In genomic region chr9:31130357-31131204, GRCm38 (mm10) we compare ENCODE assay signal across 8 mouse cellular contexts. TPM values are rescaled to one million over a fixed set of nuclear protein-coding genes. Genes with fewer than 3 reads are reported as not detected.
DNase-seq lines count a peak whose midpoint lies in the region; ATAC-seq and TF ChIP-seq lines count a peak whose summit lies in the region.

No protein-coding gene starts in this region.

- peak overlapping the region; percentile 72 for H3K4me3 ChIP-seq in gastrocnemius, adult 2 months
- H3K4me3 ChIP-seq in ES-E14 (ENCODE audit: insufficient read depth in 1 of 2, low read depth in 1 of 2, low read length in 2 of 2, poor library complexity in 1 of 2, severe bottlenecking in 1 of 2) = peak overlapping the region; percentile 80 to 87
- peak overlapping the region; percentile 37 for H3K4me3 ChIP-seq in forebrain, postnatal 0 days (ENCODE audit: low read depth, low read length)
- peak overlapping the region; percentile 52 for H3K4me3 ChIP-seq in limb, embryonic 12.5 days (replicated peaks)

- TF ChIP-seq CTCF in gastrocnemius, adult 2 months (IDR thresholded peaks at IDR 0.05) = no peak
- peak; percentile 17; the same call in 1 of the 2 replicates for TF ChIP-seq CTCF in forebrain, postnatal 0 days (IDR thresholded peaks at IDR 0.05; ENCODE audit: low read depth)

- H3K4me2 ChIP-seq in forebrain, postnatal 0 days (ENCODE audit: low read depth) = peak overlapping the region; percentile 69
- H3K4me2 ChIP-seq in limb, embryonic 12.5 days = peak overlapping the region; percentile 94

- intact Hi-C loops in gastrocnemius, adult 2 months (cut with DNase I) = no loop called here
- intact Hi-C loops in left cerebral cortex, postnatal 14 days (cut with DNase I) = no loop called here

- no peaks in the 10 kb centered on the region for H3K9me3 ChIP-seq in ES-E14 (ENCODE audit: control insufficient read depth, insufficient read depth, low read depth, low read length)
- no peaks in the 10 kb centered on the region for H3K9me3 ChIP-seq in forebrain, postnatal 0 days (ENCODE audit: low read length)
- no peaks in the 10 kb centered on the region for H3K9me3 ChIP-seq in limb, embryonic 12.5 days

- DNase-seq in gastrocnemius, adult 2 months = no peak
- no peak for DNase-seq in gastrocnemius, adult 8-10 months (ENCODE audit: low spot score in 2 of 2)
- no peak for DNase-seq in ES-E14 (ENCODE audit: low read depth, low spot score)
- peak; percentile 31 for DNase-seq in forebrain, postnatal 0 days
- DNase-seq in naive thymus-derived CD4-positive, alpha-beta T cell, adult 2 months (ENCODE audit: low read depth) = peak; percentile 49
- no peak for DNase-seq in left cerebral cortex, postnatal 14 days (ENCODE audit: low spot score in 2 of 2)
- DNase-seq in spleen, postnatal 14 days (ENCODE audit: low spot score in 2 of 2) = no peak

- H3K4me1 ChIP-seq in ES-E14 (ENCODE audit: control insufficient read depth in 2 of 2, insufficient read depth in 2 of 2, low read length in 2 of 2, poor library complexity in 1 of 2) = peaks cover 0 to 6% of the 10 kb centered on the region in 2 experiments; a peak in 1 of 4 replicates
- H3K4me1 ChIP-seq in forebrain, postnatal 0 days (ENCODE audit: insufficient read depth) = peaks cover 12% of the 10 kb centered on the region; the same call in 1 of the 2 replicates
- H3K4me1 ChIP-seq in limb, embryonic 12.5 days (replicated peaks) = peaks cover 18% of the 10 kb centered on the region

- peaks cover 30% of the 10 kb centered on the region for H3K27me3 ChIP-seq in forebrain, postnatal 0 days (ENCODE audit: insufficient read depth, low read length)
- peaks cover 87% of the 10 kb centered on the region for H3K27me3 ChIP-seq in limb, embryonic 12.5 days

- H3K36me3 ChIP-seq in ES-E14 (ENCODE audit: control insufficient read depth, insufficient read depth, low read length, poor library complexity, severe bottlenecking) = 0 out of 2 replicates have a peak, but pooled peaks cover 4% of the 10 kb centered on the region
- no peaks in the 10 kb centered on the region for H3K36me3 ChIP-seq in forebrain, postnatal 0 days (ENCODE audit: insufficient read depth)
- H3K36me3 ChIP-seq in limb, embryonic 12.5 days = no peaks in the 10 kb centered on the region

- H3K27ac ChIP-seq in gastrocnemius, adult 2 months = no peak overlapping the region
- H3K27ac ChIP-seq in ES-E14 (ENCODE audit: insufficient read depth, low read depth, low read length, poor library complexity, severe bottlenecking) = no peak overlapping the region
- H3K27ac ChIP-seq in forebrain, postnatal 0 days (ENCODE audit: low read depth, low read length) = no peak overlapping the region
- H3K27ac ChIP-seq in limb, embryonic 12.5 days = no peak overlapping the region

- ATAC-seq in forebrain, postnatal 0 days = 0 out of 2 replicates have a peak, but pooled peaks have one; percentile 25
- no peak for ATAC-seq in limb, embryonic 12.5 days (ENCODE audit: insufficient number of reproducible peaks, insufficient read depth, low FRiP score, low TSS enrichment, low read depth)

- in situ Hi-C loops in ES-E14 (cut with MboI; ENCODE audit: low sequenced_read_pairs in 2 of 2, unreplicated experiment in 2 of 2) = no loop called here

- H3K9ac ChIP-seq in ES-E14 (ENCODE audit: insufficient read depth, low read depth, low read length, poor library complexity, severe bottlenecking) = peak overlapping the region; percentile 87
- peak overlapping the region; percentile 25; the same call in 1 of the 2 replicates for H3K9ac ChIP-seq in forebrain, postnatal 0 days
- H3K9ac ChIP-seq in limb, embryonic 12.5 days (replicated peaks) = peak overlapping the region; percentile 58

- 13% methylated on average over 26 of the region's 26 CpGs for WGBS in forebrain, postnatal 0 days
- WGBS in limb, embryonic 12.5 days = 8% methylated on average over 26 of the region's 26 CpGs

TF ChIP-seq in ES-E14, 5 proteins besides CTCF, POLR2A, EP300 and RAD21:
- TF ChIP-seq MAFK (IDR thresholded peaks at IDR 0.05; ENCODE audit: insufficient read depth, low read depth, low read length) = no peak
- TF ChIP-seq CHD2 (IDR thresholded peaks at IDR 0.05; ENCODE audit: low read depth, low read length) = no peak
- no peak for TF ChIP-seq ZC3H11A (IDR thresholded peaks at IDR 0.05; ENCODE audit: borderline replicate concordance, low read depth, low read length)

RNA-seq across cellular contexts. Expression of gene St14, which starts 1.1 kb away (rescaled TPM):
- total RNA-seq in gastrocnemius, adult 2 months (2021) = under 1 TPM in 1 of 2 experiments, not detected in 1; 0.08 TPM
- not detected for total RNA-seq in gastrocnemius, adult 8-10 months (2022)
- total RNA-seq in ES-E14 (2012; rRNA removed) = 44.3 and 122 TPM in 2 replicates
- 0.38 and 0.81 TPM in 2 replicates for total RNA-seq in forebrain, postnatal 0 days (2014; rRNA removed)
- polyA plus RNA-seq in forebrain, postnatal 0 days (2015; fragmentation: Nextera tagmentation; extraction: Ambion mirVana) = 0.35 and 0.44 TPM in 2 replicates
- 7.1 and 8.1 TPM in 2 replicates for polyA plus RNA-seq in limb, embryonic 12.5 days (2016; fragmentation: Nextera tagmentation; extraction: Ambion mirVana)
- total RNA-seq in left cerebral cortex, postnatal 14 days (2021) = under 1 TPM; 0.19 to 0.68 TPM

Comparison
In these comparisons a context has a peak if more than half of its experiments do, and no peak if none do; other contexts are left out.
1. DNase-seq: peak in forebrain, postnatal 0 days (single experiment) and naive thymus-derived CD4-positive, alpha-beta T cell, adult 2 months (single experiment); none in gastrocnemius, adult 2 months (single experiment), gastrocnemius, adult 8-10 months (0 of 2), ES-E14 (single experiment), left cerebral cortex, postnatal 14 days (0 of 2) and spleen, postnatal 14 days (0 of 2).
2. H3K9ac ChIP-seq: peak in every context shown above with its lines; median percentile 87 in ES-E14; 58 in limb, embryonic 12.5 days; 25 in forebrain, postnatal 0 days.
3. RNA of gene St14, which starts 1.1 kb away (total RNA-seq): 44.3 to 122 TPM in ES-E14; 0.38 to 0.81 TPM in forebrain, postnatal 0 days, 0.19 to 0.68 TPM in left cerebral cortex, postnatal 14 days, 0.08 TPM in gastrocnemius, adult 2 months and not detected in gastrocnemius, adult 8-10 months; every median in the first group is over 10 times any median in the second.
4. Peak in every context shown above with its lines, with median percentiles within 50 percentile points of each other: H3K4me3 ChIP-seq.